Mouse (Mus musculus) liver, postnatal 0 days (tissue): ENCODE measurements around the gene Smyd3.

Source experiments
- CTCF ChIP-seq: sonication (generic); IDR thresholded peaks from 2 replicates; pipeline ENCODE4 v1.5.1; 2016; ENCODE audit warnings: antibody characterized with exemption, low read depth
- EP300 ChIP-seq: IDR thresholded peaks from 2 replicates; pipeline ENCODE4 v1.6.1; 2016; ENCODE audit warnings: antibody characterized with exemption, low read depth, mild to moderate bottlenecking

GRCm38 (mm10) chr1:179279116-179279515 is 238.7 kb downstream of the Smyd3 start:
- no peak for TF ChIP-seq CTCF
- TF ChIP-seq EP300: no peak
